Mouse (Mus musculus): Measurements from ENCODE around the gene Pla2g3. TPM values are rescaled to one million over a fixed set of nuclear protein-coding genes. Genes with fewer than 3 reads are reported as not detected.

The Pla2g3 gene
- 0.60 and 0.86 TPM in 2 replicates for polyA plus RNA-seq (2014; fragmentation: Nextera tagmentation; extraction: Ambion mirVana)

DNA sequence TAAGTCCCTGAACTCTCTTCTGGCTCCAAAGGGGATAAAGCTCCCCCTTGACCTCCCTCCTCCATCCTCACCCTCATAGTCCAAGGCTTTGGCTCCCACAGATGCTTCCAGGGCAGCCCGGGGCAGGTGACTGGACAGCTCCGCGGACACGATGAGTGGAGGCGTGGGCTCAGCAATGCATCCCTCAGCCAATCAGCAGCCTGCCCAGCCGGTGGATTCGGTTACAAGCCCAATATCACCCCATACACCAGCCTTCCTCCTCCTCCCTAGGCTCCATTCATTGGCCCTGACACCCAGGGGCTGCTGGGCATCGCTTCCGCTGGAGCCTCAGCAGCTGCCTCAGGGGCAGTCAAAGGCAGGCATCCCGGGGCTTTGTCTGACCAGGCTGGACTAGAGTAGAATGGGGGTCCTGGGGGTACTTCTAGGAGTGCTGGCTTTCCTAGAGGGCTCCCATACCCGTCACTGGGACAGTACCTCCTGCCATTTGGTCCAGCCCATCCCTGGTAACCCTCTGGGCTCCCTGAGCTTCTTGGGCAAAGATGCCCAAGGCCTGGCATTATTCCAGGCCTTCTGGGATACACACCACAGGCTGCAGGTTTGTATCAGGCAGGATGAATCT, at the start of gene Pla2g3:
Pla2g3 (plus strand) TSS at position 333 of the 619 bp plus-strand sequence.
- Histone ChIP-seq H3K4me1 (replicated peaks; ENCODE audit: control insufficient read depth, insufficient read depth, low read length) (no peaks in the 10 kb centered on the region), H3K9ac (ENCODE audit: low read depth, low read length) (no peak within 1 kb of the TSS), H3K4me2 (replicated peaks; ENCODE audit: low read depth, low read length) (no peak within 1 kb of the TSS), H3K27ac (ENCODE audit: low read depth, low read length) (no peak within 1 kb of the TSS), H3K4me3 (ENCODE audit: low read depth, low read length) (no peak within 1 kb of the TSS), H3K9me3 (ENCODE audit: control insufficient read depth, low read length) (no peaks in the 10 kb centered on the region), H3K27me3 (ENCODE audit: control insufficient read depth, insufficient read depth, low read length) (no peaks in the 10 kb centered on the region), H3K36me3 (ENCODE audit: control insufficient read depth, insufficient read depth, low read length) (no peaks in the 10 kb centered on the region)
- ATAC-seq (ENCODE audit: low FRiP score), result no peak
- DNase-seq (ENCODE audit: low spot score), result peak; percentile 5
- WGBS, result 27% methylated on average over 11 of the region's 11 CpGs

DNA sequence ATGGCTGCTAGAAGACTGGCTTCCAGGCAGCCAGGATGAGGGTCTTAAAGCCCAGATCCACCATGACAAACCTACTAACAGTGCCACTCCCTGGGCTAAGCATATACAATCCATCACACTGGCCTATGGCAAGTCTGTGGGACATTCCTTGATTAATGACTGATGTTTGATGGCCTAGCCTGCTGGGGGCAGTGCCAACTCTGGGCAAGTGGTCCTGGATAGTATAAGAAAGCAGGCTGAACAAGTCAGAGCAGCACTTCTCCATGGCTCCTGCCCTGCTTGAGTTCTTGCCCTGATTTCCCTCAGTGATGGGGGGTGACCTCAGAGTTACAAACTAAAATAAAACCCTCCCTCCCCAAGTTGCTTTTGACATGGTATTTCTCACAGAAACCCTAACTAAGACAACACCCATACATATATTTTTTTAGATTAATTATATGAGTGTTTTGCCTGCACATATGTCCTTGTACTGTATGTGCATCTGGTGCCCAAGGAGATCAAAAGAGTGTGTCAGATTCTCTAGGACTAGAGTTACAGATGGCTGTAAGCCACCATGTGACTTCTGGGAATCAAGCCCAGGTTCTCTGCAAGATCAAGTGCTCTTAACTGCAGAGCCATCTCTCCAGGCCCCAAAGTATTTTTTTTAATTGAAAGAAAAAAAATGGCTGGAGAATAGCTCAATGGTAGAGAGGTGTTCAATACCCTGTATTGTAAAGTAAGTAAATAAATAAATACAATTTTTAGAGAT, 46.2 kb upstream of the Pla2g3 start:
- no peak overlapping the region for H3K27ac ChIP-seq (ENCODE audit: low read depth, low read length)
- DNase-seq (ENCODE audit: low spot score), result no peak

GRCm38 (mm10) chr11:3442677-3443076, 45.4 kb upstream of the Pla2g3 start:
- Histone ChIP-seq H3K4me1 (replicated peaks; ENCODE audit: control insufficient read depth, insufficient read depth, low read length) (no peaks in the 10 kb centered on the region), H3K4me2 (replicated peaks; ENCODE audit: low read depth, low read length) (no peak overlapping the region), H3K36me3 (ENCODE audit: control insufficient read depth, insufficient read depth, low read length) (no peaks in the 10 kb centered on the region), H3K9ac (ENCODE audit: low read depth, low read length) (no peak overlapping the region), H3K27ac (ENCODE audit: low read depth, low read length) (no peak overlapping the region), H3K27me3 (ENCODE audit: control insufficient read depth, insufficient read depth, low read length) (no peaks in the 10 kb centered on the region), H3K4me3 (ENCODE audit: low read depth, low read length) (no peak overlapping the region), H3K9me3 (ENCODE audit: control insufficient read depth, low read length) (no peaks in the 10 kb centered on the region)
- ATAC-seq (ENCODE audit: low FRiP score) (no peak), DNase-seq (ENCODE audit: low spot score) (no peak)
- 89% methylated on average over 4 of the region's 4 CpGs for WGBS

More for the DNA sequence above, 46.2 kb upstream of the Pla2g3 start:
- no peaks in the 10 kb centered on the region for H3K36me3 ChIP-seq (ENCODE audit: control insufficient read depth, insufficient read depth, low read length)
- H3K9ac ChIP-seq (ENCODE audit: low read depth, low read length), result no peak overlapping the region
- H3K27me3 ChIP-seq (ENCODE audit: control insufficient read depth, insufficient read depth, low read length), result no peaks in the 10 kb centered on the region
- H3K4me3 ChIP-seq (ENCODE audit: low read depth, low read length), result no peak overlapping the region
- no peak for ATAC-seq (ENCODE audit: low FRiP score)
- H3K4me2 ChIP-seq (replicated peaks; ENCODE audit: low read depth, low read length), result no peak overlapping the region
- no peaks in the 10 kb centered on the region for H3K4me1 ChIP-seq (replicated peaks; ENCODE audit: control insufficient read depth, insufficient read depth, low read length)
- H3K9me3 ChIP-seq (ENCODE audit: control insufficient read depth, low read length), result no peaks in the 10 kb centered on the region

DNA sequence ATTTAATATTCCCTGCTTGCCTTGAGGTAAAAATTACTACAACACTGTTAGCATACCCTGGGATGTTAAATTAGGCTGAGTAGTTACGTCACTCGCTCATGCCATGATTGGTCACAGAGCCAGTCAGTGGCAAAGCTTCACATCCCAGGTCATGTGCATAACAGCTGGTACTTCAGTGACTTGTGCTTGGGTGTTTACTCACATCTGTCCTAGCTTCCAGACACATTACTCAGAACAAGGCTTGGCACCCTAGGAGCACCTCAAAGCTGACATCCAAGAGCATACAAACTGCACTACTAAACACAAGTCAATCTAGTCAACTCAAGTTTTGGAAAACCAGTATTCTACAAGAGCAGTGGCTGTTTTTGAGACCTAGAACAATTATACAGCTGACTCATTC, 45.0 kb upstream of the Pla2g3 start:
- H3K27me3 ChIP-seq (ENCODE audit: control insufficient read depth, insufficient read depth, low read length), result no peaks in the 10 kb centered on the region
- H3K36me3 ChIP-seq (ENCODE audit: control insufficient read depth, insufficient read depth, low read length), result no peaks in the 10 kb centered on the region
- ATAC-seq (ENCODE audit: low FRiP score) (no peak), DNase-seq (ENCODE audit: low spot score) (no peak)
- 99% methylated on average over 2 of the region's 2 CpGs for WGBS
- H3K27ac ChIP-seq (ENCODE audit: low read depth, low read length), result no peak overlapping the region
- no peaks in the 10 kb centered on the region for H3K4me1 ChIP-seq (replicated peaks; ENCODE audit: control insufficient read depth, insufficient read depth, low read length)
- no peaks in the 10 kb centered on the region for H3K9me3 ChIP-seq (ENCODE audit: control insufficient read depth, low read length)
- H3K9ac ChIP-seq (ENCODE audit: low read depth, low read length), result no peak overlapping the region
- no peak overlapping the region for H3K4me2 ChIP-seq (replicated peaks; ENCODE audit: low read depth, low read length)
- H3K4me3 ChIP-seq (ENCODE audit: low read depth, low read length), result no peak overlapping the region

- Histone ChIP-seq H3K27me3 (ENCODE audit: control insufficient read depth, insufficient read depth, low read length) (no peaks in the 10 kb centered on the region), H3K4me3 (ENCODE audit: low read depth, low read length) (no peak overlapping the region), H3K9ac (ENCODE audit: low read depth, low read length) (no peak overlapping the region), H3K4me2 (replicated peaks; ENCODE audit: low read depth, low read length) (no peak overlapping the region), H3K9me3 (ENCODE audit: control insufficient read depth, low read length) (no peaks in the 10 kb centered on the region), H3K27ac (ENCODE audit: low read depth, low read length) (no peak overlapping the region), H3K4me1 (replicated peaks; ENCODE audit: control insufficient read depth, insufficient read depth, low read length) (no peaks in the 10 kb centered on the region), H3K36me3 (ENCODE audit: control insufficient read depth, insufficient read depth, low read length) (no peaks in the 10 kb centered on the region)
- DNase-seq (ENCODE audit: low spot score) (no peak), ATAC-seq (ENCODE audit: low FRiP score) (no peak)
- 87% methylated on average over 8 of the region's 8 CpGs for whole genome bisulfite sequencing
Observed at GRCm38 (mm10) chr11:3444875-3445274, 43.2 kb upstream of the Pla2g3 start.

DNA sequence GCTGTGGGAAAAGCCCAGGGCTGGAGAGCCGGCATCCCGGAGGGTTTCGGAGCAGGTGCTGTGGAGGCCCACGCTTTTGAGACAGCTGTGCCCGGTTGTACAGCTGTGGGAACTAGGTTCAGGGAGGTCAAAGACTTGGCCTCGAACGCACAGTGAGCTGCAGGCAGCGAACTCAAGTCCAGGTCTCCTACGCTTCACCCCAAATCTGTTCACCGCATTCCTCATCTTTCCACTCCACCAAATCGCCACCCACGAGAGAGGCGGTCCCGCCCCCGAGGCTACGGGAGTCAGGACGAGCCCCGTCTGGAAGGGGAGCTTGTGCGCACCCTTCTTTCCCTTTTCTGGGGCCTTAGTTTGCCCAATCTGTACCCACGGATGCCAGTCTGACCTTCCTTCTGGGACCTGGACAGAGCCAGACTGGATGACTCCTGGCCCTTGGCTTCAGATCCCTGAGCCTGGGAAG, 36.4 kb upstream of the Pla2g3 start:
- Histone ChIP-seq H3K9me3 (ENCODE audit: control insufficient read depth, low read length) (no peaks in the 10 kb centered on the region), H3K4me1 (replicated peaks; ENCODE audit: control insufficient read depth, insufficient read depth, low read length) (no peaks in the 10 kb centered on the region), H3K4me2 (replicated peaks; ENCODE audit: low read depth, low read length) (peak overlapping the region; percentile 89), H3K36me3 (ENCODE audit: control insufficient read depth, insufficient read depth, low read length) (no peaks in the 10 kb centered on the region), H3K27ac (ENCODE audit: low read depth, low read length) (peak overlapping the region; percentile 85), H3K9ac (ENCODE audit: low read depth, low read length) (peak overlapping the region; percentile 84), H3K27me3 (ENCODE audit: control insufficient read depth, insufficient read depth, low read length) (no peaks in the 10 kb centered on the region), H3K4me3 (ENCODE audit: low read depth, low read length) (peak overlapping the region; percentile 87)
- DNase-seq (ENCODE audit: low spot score), result peak; percentile 52
- under 1% methylated on average over 20 of the region's 20 CpGs for WGBS
- peak; percentile 52 for ATAC-seq (ENCODE audit: low FRiP score)

DNA sequence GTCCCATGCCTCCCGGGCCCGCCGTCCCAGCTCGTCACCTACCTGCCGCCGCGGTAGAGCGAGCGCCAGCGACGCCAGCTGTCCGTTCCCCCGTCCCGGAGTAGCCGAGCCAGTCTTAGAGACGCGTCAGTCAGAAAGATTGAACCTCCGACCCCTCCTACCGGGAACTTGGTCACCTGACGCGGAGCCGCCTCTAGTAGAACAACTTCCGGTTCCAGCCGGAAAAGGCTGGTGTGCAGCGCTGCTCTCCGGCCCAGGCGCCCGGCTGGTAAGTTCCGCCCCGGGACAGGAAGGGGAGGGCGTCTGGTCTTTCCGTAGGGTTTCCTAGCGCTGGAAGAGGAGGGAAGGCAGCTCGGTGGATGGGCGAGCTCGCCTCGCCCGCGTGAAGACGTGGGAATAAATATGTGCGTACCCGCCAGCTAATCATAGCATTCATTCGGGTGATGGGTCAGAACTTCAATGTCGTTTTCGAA, 35.9 kb upstream of the Pla2g3 start, which contains the start of gene Rnf185:
Rnf185 (minus strand) TSS at position 197 of the 473 bp plus-strand sequence.
- DNase-seq (ENCODE audit: low spot score), result peak; percentile 95
- ATAC-seq (ENCODE audit: low FRiP score), result peak; percentile 97
- Histone ChIP-seq H3K27me3 (ENCODE audit: control insufficient read depth, insufficient read depth, low read length) (no peaks in the 10 kb centered on the region), H3K4me2 (replicated peaks; ENCODE audit: low read depth, low read length) (peak within 1 kb of the TSS; percentile 89), H3K4me1 (replicated peaks; ENCODE audit: control insufficient read depth, insufficient read depth, low read length) (no peaks in the 10 kb centered on the region), H3K4me3 (ENCODE audit: low read depth, low read length) (peak within 1 kb of the TSS; percentile 87), H3K9me3 (ENCODE audit: control insufficient read depth, low read length) (no peaks in the 10 kb centered on the region), H3K9ac (ENCODE audit: low read depth, low read length) (peak within 1 kb of the TSS; percentile 84), H3K27ac (ENCODE audit: low read depth, low read length) (peak within 1 kb of the TSS; percentile 85), H3K36me3 (ENCODE audit: control insufficient read depth, insufficient read depth, low read length) (no peaks in the 10 kb centered on the region)
- WGBS, result under 1% methylated on average over 45 of the region's 45 CpGs

DNA sequence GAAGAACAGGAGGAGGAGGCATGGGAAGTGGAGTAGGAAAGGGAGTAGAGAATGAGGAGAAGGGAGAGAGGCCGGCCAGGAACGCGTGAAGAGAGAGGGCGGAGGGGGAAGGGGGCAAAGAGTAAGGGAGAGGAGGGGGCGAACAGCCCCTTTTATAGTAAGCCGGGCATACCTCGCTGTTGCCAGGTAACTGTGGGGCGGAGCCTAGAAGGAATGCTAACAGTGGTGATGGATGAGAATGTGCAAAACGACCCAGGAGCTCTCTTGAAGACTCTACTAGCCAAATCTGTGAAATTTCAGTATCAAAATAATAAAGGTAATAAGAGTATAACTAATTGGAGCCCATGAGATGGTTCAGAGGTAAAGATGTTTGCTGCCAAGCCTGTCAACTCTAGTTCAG, 35.3 kb upstream of the Pla2g3 start:
- Histone ChIP-seq H3K27ac (ENCODE audit: low read depth, low read length) (peak overlapping the region; percentile 56), H3K4me1 (replicated peaks; ENCODE audit: control insufficient read depth, insufficient read depth, low read length) (no peaks in the 10 kb centered on the region), H3K9me3 (ENCODE audit: control insufficient read depth, low read length) (no peaks in the 10 kb centered on the region), H3K4me2 (replicated peaks; ENCODE audit: low read depth, low read length) (peak overlapping the region; percentile 89), H3K9ac (ENCODE audit: low read depth, low read length) (peak overlapping the region; percentile 84), H3K36me3 (ENCODE audit: control insufficient read depth, insufficient read depth, low read length) (no peaks in the 10 kb centered on the region), H3K27me3 (ENCODE audit: control insufficient read depth, insufficient read depth, low read length) (no peaks in the 10 kb centered on the region), H3K4me3 (ENCODE audit: low read depth, low read length) (peak overlapping the region; percentile 87)
- ATAC-seq (ENCODE audit: low FRiP score) (peak; percentile 69), DNase-seq (ENCODE audit: low spot score) (peak; percentile 62)
- 3% methylated on average over 9 of the region's 9 CpGs for WGBS

All from hindbrain, embryonic 11.5 days (tissue).